Mouse (Mus musculus): ENCODE results near the gene Ppat. TPM values are rescaled to one million over a fixed set of nuclear protein-coding genes. Genes with fewer than 3 reads are reported as not detected.

Ppat gene
- total RNA-seq, 4 experiments from 2014 or later, result 15.8 to 26.3 (median 19.0) TPM

DNA sequence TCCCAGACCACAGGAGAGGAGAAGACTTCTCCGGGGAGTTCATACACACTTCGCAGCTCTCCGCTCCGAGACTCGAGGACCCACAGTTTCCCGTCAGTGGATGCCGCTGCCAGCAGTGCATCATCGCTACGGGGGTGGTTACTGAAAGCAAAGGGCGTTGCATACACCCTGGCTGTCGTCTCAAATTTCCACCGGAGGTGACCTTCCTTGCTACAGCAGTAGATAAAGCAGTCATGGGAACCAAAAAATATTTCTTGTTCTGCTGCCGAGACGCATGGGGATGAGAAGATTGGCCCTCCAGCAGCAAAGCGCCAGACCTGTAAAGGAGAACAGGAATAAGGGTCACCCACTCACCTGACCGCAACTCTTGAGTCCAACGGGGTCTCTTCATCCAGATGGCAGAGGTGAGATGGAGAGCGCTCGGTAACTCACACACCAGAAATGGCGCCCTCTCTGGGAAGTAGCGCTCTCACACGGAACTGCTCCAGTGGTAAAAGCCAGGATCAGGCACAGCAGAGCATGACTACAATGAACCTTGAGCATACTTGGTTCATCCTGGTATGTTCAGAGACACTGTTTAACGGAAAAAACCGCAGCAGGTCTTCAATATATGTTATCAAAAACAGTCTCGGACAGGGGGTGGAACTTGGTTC lies 75.1 kb downstream of the Ppat start:
- DNase-seq, result no peak

DNA sequence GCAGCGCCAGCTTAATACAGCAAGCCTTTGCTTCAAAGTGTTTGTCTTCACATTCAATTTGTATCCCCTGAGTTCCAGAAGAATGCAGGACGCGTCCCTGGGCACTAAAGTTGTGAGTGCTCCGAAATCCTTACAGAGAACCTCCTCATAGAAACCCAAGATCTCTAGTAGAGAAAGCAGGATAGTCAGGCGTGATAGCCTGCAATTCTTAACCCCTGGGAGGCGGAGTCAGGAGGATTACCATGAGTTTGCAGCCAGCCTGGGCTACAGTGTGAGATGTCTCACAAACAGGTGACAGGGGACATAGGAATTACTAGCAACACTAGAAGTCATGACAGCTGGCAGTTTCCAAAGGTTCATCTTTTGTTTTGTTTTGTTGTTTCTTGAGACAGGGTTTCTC lies 81.8 kb downstream of the Ppat start:
- DNase-seq, result no peak

DNA sequence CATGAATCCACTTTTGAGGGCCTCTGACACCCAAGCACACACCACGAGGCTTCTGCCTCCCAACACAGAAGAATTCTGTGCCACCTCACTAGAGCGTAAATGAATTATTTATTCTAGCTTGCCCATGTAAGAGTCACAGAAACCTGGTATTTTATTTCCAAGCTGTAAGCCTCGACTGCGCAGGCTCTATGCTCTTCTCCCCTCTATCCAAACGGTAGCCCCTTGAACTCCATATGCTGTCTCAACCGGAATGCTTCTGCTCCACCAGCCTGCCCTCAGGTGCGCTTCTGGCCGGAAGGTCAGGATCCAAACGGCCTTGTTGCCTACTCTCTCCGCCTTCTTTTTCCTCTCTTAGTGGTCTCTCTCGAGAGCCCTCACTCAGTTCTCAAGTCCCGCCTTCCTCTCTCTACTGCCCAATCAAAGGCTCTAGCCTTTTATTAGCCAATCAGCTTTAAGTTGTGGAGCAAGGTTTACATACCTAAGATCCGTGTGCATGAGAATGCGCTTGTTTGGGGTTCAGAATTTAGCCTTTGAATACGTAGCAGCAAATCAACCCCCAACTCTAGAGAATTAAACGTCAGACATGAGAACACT lies 82.6 kb downstream of the Ppat start:
- DNase-seq, result no peak

DNA sequence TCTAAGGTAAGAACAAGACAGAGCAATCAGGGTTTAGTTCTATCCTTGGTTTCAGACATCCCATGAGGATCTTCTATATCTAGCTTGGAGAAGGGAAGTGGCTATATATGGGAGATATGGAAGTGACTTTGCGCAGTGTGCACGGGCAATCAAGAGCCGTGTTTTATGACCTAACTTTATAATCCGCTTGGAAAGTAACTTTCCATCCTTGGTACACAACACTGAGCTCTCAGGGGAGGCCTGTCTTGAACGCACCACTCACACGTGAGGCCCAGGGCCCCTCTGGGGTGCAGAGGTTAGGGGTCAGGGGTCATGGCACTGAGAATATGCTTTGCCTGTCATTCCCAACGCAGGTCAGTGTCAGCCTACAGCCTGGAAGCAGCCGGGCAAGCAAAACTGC lies 84.6 kb downstream of the Ppat start:
- DNase-seq, result no peak

Other genes with a start within 250 kb of the Ppat start
- gene Aasdh, start 46.1 kb downstream of the Ppat start, total RNA-seq (2022), result 10 to 100 TPM; 14.7 to 28.9 (median 21.4) TPM
- gene Paics, start 271 bp downstream of the Ppat start, total RNA-seq (2022), result 100 to 1,000 TPM; 160 to 214 (median 189) TPM
- 100 to 1,000 TPM; 124 to 171 (median 156) TPM for gene Srp72, start 23.1 kb upstream of the Ppat start, total RNA-seq (2022)
- gene Arl9, start 52.5 kb upstream of the Ppat start, total RNA-seq (2022), result not detected
- under 1 TPM in 2 of 4 experiments, not detected in 2; 0.23 to 0.24 TPM for gene Thegl, start 64.4 kb upstream of the Ppat start, total RNA-seq (2022)
- 1 to 10 TPM; 1.5 to 4.1 (median 2.1) TPM for gene Hopx, start 163.5 kb upstream of the Ppat start, total RNA-seq (2022)